Mouse (Mus musculus) testis, postnatal 14 days (tissue): Measurements from ENCODE around the gene 4930432M17Rik.

ENCODE experiments used
- DNase-seq: peaks from one replicate; pipeline ENCODE4 v3.0.0; 2021; ENCODE audit warnings: low spot score

4930432M17Rik gene

DNA sequence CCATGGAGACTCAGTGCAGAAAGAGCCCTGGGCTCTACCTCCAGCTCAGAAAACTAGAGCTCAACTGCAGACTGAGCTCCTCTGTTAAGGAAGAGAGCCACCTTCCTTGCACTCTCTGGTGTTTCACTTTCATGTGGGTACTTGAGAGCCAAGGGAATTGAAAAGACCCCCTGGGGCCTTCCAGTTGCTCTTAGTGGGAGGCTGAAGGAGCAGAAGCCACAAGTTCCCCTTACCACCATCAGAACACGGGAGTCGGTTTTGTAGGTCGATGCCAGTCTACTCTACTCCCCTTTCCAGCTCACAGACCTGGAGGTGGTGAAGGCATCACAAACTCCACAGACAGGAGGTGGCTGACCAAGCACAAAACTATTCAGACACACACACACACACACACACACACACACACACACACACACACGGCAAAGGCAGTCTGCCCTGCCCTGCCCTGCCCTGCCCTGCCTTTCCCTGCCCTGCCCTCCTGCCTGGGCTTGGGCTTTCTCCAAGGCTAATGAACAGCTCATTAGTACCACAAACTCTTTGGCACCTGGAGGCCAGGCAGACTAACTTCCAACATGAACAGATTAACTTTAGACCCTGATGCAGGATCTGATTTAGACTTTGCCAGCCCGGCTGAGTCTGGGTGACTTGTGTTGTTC is 1.7 kb downstream of the 4930432M17Rik start:
- no peak for DNase-seq

DNA sequence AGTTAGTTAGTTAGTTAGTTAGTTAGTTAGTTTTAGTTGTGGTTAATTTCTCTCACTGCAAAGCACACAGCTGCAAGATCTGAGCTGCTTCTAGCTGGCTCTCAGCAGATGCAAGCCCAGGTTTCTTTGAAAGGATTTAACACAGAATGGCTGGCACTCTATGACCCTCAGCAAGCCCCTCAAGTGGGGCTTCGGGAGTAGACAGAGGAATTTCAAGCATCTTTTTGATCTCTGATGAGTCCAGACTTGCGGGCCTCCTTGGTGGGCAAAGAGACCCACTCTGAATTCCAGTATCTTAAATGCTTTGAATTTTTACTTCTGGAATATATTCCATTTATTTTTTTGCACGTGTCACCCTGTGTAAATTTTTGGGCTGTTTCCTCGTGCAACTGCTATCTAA is 8.4 kb downstream of the 4930432M17Rik start:
- no peak for DNase-seq

DNA sequence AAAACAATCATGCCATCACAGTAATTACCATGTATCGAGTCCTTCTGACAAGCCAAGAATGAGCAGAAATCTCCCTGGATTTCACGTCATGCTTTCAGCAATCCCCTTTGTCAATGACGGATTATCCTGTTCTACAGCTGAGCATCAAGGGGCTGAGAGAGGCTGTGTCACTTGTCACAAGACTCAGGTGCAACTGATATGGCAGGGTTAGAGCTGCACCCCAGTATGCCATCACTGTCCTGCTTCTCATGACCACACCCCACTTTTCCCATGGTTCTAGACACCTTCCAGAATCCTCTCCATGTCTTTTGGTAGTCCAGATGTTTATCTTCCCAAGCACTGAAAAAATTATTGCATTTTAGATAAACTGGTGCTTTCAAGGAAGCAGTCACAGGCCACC is 8.9 kb downstream of the 4930432M17Rik start:
- DNase-seq = no peak

DNA sequence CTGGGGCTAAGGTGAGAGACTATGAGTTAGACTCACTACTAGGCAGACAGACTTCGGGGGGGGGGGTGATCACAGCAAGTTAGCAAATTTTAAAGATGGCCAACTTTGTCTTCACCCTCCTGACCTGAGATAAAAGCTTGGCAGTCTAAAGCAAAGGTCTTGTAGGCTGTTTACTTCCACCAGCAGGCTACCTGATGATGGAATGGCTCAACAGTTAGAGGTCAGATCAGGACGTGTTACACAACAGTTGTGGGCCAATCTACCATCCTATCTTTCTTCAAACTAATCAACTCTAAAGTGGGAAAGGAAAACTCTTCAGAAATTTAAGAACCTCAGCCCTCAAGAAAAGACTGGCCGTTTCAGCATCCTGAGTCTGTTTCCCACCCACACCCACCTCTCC is 9.6 kb downstream of the 4930432M17Rik start:
- DNase-seq = no peak

DNA sequence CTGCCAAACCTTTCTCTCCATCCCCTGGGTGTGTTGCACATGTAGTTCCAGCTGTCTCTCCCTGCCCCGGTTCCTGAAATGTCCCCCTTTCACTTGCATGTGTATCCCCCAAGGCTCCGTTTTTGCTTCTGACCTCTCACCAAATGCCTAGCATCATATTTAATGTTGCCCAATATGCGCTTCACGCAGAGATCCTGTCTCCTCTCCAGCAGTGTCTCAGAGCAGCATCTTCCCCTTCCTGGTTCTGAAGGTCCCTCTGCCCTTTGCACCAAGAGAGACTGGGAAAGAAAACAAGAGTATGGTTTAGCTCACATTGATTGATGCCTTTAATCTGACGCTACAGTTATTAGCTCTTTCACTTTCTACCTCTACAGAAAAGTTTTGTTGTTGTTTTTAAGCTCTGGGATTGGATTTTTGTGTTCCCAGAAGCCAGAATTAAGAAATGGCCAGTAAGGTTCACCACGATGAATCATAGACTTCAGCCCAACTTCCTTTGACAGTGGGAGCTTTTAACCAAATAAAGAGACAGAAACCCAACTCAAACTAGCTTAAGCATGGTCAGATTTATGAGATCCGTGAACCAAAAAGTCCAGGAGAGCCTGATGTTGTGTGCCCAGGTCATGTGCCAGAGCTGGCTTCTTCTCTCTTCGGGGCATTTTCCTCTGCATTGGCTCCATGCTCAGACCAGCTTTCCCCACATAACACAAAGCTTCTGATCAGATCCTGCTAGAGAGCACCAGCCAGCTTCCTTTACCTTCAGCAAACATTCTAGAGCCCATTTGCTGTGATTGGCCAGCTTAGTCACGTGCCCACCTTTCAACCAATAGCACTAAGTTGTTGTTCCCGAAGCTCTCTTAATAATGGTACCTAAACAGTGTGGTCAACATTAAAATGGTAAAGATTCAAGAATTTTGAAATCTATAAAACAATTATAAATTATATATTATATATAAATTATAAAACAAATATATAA is 12.2 kb downstream of the 4930432M17Rik start:
- DNase-seq = no peak

DNA sequence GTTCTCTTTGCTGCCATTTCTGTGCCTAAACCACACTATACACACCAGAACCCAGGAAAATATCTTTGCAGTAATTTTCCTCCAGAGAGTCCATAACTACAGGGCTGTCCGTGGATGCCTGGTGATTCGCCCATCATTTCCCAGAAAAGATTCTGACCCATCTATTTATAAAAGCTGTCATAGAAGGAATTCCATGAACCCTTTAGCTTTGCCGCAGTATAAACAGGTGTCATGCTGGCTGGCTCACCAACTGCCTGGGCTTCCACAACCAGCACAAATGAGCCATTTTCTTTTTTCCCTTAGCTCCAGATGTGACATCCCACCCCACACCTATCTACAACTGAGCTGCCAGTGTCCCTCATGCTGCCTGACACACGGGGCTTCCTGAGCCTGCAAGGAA is 14.0 kb downstream of the 4930432M17Rik start:
- DNase-seq = no peak

DNA sequence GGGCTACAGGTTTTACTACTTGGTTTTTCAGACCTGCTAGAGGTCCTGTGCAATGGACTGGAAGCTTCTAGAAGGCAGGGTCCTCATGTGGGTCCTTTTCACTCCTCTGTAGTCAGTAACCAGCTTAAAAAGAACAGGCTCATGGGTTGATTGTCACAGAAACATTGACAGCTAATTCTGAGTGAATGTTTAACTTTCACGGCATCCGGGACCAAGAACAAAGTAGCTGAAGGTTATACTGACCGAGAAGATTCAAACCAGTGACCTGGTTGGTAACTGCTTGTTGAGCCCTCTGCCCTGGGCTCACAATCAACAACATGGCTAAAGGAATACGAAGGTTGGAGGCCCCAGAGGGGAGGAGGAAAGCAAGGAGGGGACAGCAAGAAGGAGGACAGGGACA is 14.4 kb downstream of the 4930432M17Rik start:
- DNase-seq = no peak

DNA sequence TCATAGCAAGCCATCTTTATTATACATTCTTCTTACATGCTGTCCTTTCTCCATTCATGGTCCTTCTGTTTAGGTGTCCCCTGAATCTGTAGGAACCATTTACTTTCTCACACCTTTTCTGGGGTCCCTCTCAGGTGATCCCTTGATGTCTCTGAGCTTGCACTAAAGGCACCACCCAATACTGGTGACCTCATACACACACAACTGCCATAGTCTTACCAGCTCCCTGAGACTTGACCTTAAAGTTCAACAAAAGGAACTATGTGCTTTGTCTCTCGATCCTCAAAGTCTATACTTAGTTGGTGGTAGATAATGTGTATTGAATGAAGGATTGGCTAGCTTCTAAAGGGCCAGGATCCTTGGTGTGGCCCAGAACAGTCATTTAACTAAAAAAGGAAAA is 15.4 kb downstream of the 4930432M17Rik start:
- no peak for DNase-seq

DNA sequence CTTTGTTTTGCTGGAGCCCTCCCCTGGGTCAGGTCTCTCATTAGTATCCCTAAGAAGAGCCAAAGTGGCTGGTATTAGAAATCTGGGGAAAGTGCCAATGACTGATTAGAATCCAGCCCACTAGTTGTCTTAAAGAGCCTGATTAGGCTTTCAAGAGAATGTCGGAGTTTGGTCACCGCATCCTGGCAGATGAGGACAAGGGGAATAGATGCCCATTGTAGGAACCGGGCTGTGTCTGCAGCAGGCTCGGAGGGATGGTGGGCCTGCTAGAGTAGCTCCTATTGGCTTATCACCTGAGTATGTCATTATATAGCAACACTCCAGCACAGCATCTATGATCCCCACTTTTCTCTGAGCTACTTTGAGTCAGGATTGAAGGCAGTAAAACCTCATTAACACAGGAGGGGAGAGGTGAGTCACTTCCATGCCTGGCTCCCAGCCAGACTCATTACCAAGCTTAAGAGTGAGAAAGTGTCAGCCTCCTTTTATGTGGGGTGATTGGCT is 15.9 kb downstream of the 4930432M17Rik start:
- no peak for DNase-seq

DNA sequence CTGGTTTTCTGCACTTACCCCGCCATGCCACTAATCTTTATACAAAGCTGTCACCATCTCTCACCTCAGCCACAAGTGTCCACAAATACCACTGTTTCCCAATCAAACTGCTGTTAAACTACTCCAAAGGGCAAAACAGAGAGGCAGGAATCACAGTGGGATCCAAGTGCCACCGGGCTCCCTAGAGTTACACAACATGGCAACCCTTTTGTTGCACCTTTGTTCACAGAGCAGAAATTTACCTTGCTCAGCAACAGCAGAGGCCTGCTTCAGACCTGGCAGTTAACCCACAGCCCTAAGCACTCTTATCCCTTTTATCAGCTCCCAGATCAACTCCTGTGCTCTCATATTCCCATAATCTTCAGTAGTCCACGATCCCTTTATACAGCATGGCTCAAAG is 17.2 kb downstream of the 4930432M17Rik start:
- DNase-seq = no peak

DNA sequence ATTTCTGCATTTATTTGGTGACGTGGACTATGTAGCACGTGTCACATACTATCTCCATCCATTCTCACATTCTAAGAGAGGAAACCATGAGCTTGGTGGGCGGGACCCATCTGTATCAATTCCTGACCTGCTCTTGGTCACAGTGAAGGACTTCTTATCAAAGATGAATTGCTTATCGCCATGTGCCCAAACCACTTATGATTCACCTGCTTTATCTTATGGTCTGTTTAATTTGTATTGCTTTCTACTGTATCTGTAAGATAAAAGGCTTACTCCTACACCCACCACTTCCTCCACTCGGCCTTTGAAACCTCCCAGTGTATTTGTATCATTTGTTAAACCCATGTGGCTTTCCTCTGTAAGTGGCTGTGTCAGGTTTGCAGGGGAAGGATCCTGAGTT is 18.5 kb downstream of the 4930432M17Rik start:
- no peak for DNase-seq

DNA sequence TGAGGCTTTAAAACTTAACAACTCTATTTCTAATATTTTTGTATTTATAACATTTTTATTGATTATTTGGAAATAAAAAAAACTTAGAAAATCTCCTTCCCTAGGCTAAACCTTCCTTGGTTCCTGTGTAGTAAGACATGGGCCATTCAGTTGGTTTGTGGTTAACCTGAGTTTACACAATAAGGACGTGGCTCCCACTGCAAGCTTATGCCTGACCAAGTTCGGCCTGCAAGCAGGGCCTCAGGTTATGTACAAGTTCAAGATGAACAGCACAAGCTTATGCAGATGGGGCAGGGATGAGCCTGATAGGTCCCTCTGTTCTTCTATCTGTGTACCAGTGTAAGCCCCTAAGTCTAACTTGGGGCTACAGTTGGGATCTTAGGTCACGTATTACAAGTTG is 19.1 kb downstream of the 4930432M17Rik start:
- no peak for DNase-seq

DNA sequence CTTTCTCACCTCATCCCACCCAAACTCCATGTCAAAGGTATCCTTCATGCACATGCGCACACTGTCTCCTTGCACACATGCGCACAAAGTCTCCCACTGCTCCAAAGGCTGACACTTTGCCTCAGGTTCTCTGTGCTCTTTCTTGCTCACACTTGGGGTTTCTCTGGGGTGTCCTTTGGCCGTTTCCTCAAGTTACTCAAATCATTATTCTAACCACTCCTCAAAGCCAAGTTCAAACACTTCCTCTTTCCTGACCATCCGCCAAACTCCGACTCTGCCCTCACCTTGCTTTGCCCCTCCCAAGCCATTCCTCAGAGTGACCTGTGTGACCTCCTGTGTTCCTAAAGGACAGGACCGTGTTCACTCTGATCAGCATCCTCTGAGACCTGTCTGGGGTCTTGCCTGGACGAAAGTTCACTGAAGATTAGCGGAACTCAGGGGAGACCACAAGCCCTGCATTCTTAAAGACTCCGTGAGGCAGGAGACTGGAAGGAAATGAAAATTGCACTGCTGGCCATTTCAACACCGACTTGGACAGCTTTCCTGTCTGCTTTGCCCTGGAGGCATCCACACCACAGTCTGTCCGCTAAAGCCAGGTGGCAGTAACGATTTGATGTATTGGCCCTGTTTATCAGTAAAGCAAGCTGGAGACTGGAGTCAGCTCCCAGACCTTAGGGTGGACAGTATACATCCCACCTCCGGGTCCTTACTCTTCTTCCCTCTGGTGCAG is 22.6 kb downstream of the 4930432M17Rik start:
- no peak for DNase-seq

DNA sequence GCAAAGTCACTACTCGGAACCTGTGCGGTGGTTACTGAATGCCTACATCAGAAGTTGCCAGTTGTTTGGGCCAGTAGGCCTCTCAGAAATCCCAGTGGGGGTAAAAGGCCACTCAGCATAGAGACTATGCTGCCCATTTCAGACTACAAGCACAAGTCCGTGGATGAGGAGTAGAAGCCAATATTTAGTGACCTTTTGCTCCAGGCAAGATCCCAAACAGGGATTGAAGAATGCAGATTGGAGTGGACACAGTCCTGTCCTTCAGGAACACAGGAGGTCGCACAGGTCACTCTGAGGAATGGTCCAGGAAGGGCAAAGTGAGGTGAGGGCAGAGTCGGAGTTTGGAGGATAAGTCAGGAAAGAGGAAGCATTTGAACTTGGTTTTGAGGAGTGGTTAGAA is 23.2 kb downstream of the 4930432M17Rik start:
- DNase-seq = no peak

DNA sequence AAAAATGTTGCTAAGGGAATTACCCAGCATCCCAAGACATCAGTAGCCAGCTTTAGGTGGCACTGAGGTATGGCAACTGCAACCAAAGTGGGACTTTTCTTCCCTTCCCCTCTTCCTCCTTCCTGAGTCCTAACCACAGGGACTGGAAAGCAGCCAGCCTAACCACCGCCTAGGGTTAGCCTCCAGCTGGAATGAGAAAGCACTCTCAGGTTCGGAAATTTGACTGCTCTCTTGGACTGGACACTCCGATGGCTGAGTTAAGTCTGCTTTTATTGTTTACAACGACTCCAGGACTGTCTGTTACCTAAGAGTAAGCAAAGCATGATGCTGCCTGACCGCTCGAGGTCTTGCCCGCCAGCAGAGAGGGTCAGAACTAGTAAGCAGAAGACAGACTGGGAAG is 26.6 kb downstream of the 4930432M17Rik start:
- DNase-seq = no peak

DNA sequence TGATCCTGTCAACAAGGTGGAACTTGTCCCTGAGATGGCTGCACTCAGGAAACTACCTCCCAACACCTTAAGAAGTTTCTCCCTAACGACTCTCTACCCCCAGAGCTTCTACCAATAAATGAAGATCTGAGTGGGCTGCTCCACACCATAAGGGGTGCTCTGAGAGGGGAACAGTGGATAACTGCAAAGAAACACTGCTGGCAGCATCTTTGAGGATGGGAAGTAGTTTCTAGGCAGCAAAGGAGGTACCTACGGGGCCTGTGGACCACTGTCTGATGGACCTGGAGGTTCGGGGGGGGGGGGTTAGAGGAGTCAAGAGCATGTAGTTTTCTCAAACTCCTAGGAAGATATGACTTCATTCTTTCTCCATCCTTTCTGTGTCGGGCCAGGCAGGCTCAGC is 28.8 kb downstream of the 4930432M17Rik start:
- DNase-seq = no peak

DNA sequence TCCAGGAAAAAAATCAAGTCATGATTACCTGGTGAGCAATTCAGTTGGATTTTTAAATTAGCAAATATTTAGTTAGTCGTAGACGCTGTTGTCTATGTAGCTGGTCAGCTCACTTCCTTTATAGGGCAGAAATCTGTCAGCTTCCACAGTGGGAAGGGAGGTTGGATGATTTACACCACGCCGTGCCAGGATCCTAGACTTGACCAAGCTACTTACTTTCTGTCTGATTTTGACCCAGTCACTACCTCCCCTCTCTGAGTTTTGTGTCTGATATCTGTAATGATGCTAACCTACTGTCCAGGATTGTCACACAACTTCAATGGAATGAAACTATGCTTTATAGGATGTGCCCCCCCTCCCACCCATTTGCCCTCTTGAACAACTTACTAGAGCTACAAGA is 29.3 kb downstream of the 4930432M17Rik start:
- DNase-seq = no peak

DNA sequence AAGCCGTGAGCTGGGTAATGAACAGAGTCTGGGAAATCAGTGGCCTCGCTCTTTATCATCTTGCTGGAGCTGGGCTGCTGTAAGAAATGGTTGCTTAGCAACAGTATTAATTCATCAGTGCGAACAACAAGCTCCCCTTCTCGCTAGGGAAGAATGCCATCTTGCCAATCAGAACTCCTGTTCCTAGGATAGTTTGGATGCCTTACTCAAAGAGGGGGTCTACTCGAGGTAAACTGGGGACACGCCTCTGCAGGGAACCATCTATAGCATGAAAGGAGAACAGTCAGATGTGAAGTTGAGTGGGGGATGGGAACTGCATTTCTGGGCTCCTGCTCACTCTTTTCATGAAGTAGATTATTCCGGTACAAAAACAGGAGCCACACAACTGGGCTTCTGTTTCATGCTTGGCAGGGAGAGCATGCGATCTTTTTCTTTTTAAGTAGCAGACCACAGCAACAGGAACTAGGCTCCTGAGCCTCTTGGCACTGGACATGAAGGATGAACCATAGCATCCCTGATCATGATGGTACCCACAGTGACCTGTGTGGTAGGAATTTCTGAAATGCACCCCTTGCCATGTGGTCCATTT is 29.9 kb downstream of the 4930432M17Rik start:
- no peak for DNase-seq

DNA sequence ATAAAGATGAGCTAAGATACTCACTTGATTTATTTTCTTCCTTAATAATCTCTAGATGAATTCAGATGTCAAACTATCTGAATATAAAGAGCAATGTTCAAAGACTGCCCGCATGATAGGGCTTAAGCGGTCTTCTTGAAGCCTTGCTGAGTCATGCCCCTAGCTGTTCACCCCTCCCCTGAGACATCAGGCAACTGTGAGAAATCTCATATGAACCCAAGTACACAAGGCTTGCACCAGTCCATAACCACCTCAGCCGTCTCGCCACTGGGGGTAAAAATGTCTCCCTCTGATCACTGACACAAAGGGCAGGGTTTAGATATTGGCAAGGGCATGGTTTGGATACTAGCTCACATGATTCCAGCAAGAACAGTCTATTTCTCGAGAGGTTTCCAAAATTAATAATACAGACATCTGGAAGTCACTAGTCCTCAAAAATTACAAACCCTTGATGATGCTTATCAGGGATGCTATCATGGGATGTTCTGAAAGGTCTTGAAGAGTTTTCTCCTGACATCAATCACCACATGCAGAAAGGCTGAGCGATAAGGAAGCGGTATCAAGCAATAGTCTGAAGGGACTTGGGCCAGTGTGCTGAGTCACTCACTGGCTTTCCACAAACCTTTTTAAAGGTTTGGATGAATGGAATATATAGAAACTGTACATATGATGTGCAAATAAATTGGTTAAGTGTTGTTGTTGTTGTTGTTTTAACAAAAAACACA is 32.8 kb downstream of the 4930432M17Rik start:
- no peak for DNase-seq

DNA sequence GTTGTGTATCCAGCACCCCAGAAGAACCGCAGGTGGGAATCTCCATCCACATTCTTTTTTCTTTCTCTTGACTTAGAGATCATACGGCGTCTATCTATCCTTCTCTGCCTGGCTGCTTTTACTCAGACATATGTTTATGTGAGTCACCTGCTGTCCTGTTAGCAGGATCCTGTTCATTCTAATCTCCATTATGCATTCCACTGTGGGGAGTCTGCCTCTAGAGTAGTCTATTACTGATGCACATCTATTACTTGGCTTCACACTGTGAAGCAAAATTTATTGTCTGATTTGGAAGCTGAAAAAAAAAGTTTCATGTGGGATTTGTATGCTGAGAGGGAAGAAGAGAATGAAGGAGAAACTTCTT is 33.3 kb downstream of the 4930432M17Rik start:
- DNase-seq = no peak

DNA sequence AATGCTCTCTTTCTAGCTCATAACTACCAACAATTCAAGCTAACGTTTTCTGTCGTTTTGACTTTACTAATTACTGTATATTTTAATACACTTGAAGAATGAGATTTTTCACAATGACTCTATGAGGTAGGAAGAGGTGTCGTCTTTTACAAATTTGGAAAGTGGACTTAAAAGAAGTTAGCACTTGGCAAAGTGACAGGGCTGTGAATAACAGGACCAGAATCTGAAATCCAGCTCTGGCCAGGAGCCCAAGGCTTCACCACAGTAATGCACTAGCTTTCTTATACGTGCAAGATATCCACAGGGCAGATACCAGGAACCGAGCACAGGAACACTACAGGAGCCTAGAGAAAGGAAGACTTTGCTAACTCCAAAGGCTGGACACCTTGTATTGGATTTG is 35.5 kb downstream of the 4930432M17Rik start:
- no peak for DNase-seq

DNA sequence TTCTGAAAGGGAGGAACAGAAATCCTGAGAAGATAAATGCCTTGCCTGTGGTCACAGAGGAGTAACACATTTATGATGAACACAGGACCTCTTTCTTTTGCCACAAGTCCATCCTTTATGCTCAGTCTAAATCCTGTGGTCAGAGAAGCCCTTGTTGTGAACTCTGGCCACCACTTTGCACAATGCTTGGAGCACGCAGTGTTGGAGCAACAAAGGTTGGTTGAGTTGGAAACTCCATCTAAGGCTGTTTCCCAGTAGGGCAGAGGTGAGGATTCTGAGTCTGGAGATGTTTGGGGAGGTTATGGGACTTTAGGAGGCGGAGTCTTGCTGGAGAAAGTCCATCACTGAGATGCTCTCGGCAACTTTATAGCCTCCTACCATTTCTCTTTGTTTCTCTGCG is 36.5 kb downstream of the 4930432M17Rik start:
- no peak for DNase-seq
